Mouse (Mus musculus) lung, postnatal 10 days (tissue): ENCODE results near the gene Bpi.

Experiments
- DNase-seq: peaks from one replicate; pipeline ENCODE4 v3.0.0; 2021

Bpi gene

DNA sequence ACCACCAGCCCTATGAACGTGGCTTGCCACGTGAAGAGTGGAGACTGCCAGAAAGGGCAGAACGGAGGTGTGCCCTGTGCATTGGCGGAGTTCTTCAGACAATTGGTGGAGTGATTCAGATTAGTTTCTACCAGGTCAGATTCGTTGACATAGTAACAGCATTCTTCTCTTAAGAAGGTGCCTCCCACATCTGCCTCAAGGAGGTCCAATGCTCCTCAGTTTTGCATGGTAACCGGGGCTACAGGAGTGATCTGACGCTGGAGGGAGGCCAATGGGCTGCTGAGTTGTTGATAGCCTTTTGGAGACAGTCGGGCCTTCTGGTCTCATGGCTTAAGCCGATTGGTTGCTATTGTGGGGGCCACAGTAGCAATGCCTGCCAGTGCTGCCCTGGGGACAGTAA is 37.8 kb downstream of the Bpi start:
- DNase-seq = peak; percentile 21

GRCm38 (mm10) chr2:158299203-158299602 is 41.3 kb downstream of the Bpi start:
- DNase-seq = no peak

DNA sequence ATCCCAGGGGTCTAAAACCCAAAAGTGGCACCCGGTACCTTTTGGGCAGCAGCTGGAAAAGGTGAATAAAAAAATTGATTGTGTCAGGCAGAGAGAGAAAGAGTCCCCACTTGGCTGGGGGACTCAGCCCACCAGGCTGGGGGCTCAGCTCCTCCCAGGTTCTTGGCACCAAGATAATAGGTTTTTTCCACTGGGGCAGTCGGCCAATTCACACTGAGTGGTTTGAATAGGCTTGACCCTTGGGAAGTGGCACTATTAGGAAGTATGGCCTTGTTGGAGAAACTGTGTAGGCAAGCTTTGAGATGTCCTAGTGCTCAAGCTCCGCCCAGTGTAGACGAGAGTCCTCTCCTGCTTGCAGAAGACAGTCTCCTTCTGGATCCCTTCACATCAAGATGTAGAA is 41.8 kb downstream of the Bpi start:
- no peak for DNase-seq

DNA sequence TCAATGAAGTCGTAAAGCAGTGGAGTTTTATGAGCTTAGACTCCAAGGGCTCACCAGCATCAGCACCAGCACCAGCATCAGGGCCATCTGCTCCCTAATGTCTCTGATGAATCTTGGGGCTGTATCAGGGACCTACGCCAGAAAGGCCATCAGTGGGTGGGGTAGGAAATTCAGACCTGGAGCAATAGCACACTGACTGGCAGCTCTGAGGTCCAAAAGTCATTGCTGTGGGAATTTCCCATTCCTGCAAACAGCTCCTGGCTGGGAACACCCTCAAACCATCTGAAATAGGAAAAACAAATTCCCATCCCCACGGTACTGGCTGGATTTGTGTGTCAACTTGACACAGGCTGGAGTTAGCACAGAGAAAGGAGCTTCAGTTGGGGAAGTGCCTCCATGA is 44.9 kb downstream of the Bpi start:
- DNase-seq = no peak

GRCm38 (mm10) chr2:158305948-158306695 is 48.2 kb downstream of the Bpi start, which contains the start of gene Lbp:
TSS of gene Lbp (plus strand) at chr2:158306493.
- DNase-seq = peak; percentile 86

- DNase-seq = no peak
These were observed 48.8 kb downstream of the Bpi start for GRCm38 (mm10) chr2:158306696-158307049.

- DNase-seq = peak; percentile 28
These were observed 50.4 kb downstream of the Bpi start for GRCm38 (mm10) chr2:158308276-158308675.

DNA sequence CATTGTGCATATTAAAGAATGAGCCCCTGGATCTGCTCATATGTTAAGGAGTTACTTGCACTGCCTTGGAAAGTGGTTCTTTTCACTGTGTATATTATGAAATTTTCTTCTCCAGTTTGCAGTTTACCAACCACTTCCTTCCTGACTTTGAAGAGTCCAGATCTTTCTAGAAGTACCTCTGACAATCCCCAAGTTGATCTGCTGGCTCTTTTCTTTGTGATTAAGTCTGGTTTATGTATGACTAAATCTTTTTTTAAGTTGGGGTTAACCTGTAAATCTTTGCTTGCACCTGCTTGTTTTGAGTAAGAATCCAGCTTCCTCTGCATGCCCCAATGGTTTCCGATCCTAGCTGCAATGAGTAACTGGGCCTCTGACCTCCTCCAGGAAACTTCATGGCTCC is 55.2 kb downstream of the Bpi start:
- no peak for DNase-seq

- DNase-seq = no peak
These were observed 58.5 kb downstream of the Bpi start for GRCm38 (mm10) chr2:158316371-158316770.

DNA sequence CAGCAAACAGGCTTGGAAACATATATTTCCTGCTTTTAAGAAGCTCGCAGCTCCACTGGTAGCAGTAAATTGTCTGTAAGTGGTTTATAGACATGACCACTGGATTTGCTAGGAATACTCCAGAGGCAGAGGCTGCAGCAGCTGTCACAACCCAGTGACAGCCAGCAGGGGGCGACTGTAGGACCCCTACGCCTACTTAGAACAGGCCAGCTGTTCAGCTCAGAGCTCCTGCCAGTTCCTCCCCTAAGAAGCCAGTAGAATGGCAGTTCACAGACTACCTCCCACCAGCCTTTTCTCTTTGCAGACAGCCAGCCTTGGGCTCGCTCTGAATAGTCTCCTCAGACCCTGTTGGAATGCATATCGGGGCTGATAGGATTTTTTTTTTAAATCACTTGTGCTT is 59.1 kb downstream of the Bpi start:
- DNase-seq = peak; percentile 77

DNA sequence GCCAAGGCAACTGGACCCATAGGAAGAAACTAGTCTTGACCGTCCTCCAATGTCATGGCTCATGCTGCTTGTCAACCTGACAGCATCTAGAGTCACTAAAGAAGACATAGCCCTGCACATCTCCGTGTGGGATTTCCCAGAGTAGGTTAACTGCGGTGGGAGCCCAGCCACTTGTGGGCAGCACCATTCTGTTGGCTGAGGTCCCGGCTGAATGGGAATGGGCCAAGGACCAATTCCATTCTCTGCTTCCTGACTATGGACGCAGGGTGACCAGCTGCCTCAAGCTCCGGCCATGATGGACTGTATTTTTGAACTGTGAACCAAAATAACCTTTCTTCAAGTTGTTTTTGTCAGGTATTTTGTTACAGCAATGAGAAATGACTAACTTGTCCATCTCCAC is 63.7 kb downstream of the Bpi start:
- no peak for DNase-seq

DNA sequence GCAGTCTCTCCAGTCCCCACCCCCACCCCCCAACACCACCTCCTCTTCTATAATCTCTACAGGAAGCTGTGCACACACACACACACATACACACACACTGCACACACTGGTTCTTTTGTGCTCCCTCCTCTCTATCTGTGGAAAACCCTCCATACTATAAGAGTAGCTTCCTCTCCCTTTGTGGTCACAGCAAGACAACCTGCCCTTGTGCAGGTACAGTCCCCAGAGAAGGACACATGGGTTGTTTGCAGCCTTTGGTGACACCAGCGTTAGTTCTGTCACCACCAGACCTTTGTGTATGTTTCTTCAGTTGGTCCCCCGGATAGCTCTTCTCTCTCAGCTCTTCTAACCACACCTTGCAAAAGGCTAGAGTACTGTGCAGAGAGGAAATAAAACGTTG is 65.0 kb downstream of the Bpi start:
- no peak for DNase-seq

DNA sequence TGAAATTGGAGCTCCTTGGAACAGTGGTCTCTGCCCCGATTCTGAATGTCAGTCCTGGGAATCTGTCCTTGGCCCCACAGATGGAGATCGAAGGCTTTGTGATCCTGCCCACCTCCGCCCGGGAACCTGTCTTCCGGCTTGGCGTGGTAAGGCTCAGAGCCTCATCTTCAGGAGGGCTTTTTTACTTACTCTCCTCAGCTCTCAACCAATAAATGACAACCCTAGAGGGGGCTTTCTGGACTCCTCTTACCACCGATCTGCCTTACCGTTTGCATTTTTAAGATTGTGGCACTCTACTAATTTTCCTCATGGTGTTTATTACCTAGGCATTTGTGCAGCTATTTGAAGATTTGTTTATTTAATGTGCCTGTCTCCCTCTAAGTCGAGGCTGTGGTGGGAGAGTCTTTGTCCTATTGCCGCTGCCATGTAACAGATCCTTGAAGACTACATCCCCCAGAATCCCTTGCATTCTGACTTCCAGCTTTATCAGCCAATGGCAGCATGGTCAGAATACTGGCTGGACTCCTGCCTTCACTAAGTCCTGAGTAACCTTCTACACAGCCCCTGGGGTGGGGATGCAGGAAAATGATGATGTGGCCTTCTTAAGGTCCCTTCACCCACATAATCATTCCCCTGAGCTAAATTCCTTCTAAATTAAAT is 66.8 kb downstream of the Bpi start:
- peak; percentile 40 for DNase-seq

GRCm38 (mm10) chr2:158325609-158326008 is 67.7 kb downstream of the Bpi start:
- no peak for DNase-seq
